Mouse (Mus musculus): ENCODE data around the gene Nrp2. TPM values are rescaled to one million over a fixed set of nuclear protein-coding genes. Genes with fewer than 3 reads are reported as not detected.

Nrp2 gene
- total and polyA plus RNA-seq, 3 experiments: not detected

DNA sequence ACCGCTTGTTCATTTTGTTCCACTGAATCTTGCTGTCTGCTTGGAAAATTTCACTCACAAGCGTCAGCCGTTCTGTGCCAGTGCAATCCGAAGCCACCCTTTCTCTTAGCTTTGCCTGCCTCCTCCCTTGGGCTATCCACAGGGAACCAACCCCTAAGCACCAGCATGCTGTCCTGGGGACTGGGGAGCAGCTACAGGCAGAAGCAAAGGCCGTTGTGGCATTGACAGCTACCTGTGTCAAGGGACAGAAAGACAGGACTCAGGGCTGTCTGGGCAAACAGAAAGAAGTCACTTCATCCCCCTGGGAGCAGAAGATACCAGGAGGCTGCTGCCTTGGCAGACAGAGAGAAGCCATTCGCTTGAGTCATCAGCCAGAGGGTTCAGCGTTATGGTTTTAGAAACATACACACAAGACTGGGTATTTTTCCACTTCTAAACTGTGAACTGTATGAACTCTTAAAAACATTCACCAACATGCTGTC, 18.7 kb downstream of the Nrp2 start:
- H3K27me3 ChIP-seq (ENCODE audit: control insufficient read depth in 1 of 2, insufficient read depth in 2 of 2, low read length in 2 of 2): no peaks in the 10 kb centered on the region
- H3K27ac ChIP-seq (ENCODE audit: control insufficient read depth, low read depth, low read length): no peak overlapping the region
- H3K36me3 ChIP-seq (ENCODE audit: control insufficient read depth in 1 of 2, insufficient read depth in 2 of 2, low read length in 2 of 2): no peaks in the 10 kb centered on the region
- no peak overlapping the region for H3K9ac ChIP-seq (ENCODE audit: control insufficient read depth, low read depth, low read length, poor library complexity, severe bottlenecking)
- H3K4me1 ChIP-seq (ENCODE audit: control insufficient read depth in 1 of 2, insufficient read depth in 2 of 2, low read length in 2 of 2): no peaks in the 10 kb centered on the region
- no peaks in the 10 kb centered on the region for H3K9me3 ChIP-seq (replicated peaks; ENCODE audit: insufficient read depth, low read length)
- no peak for DNase-seq (ENCODE audit: low read depth, low spot score)
- H3K4me3 ChIP-seq (ENCODE audit: control insufficient read depth in 1 of 2, insufficient read depth in 1 of 2, low read depth in 2 of 2, low read length in 2 of 2): no peak overlapping the region
- TF ChIP-seq POLR2AphosphoS5 (IDR thresholded peaks at IDR 0.05; ENCODE audit: borderline replicate concordance, low read depth, low read length) (no peak), UBTF (IDR thresholded peaks at IDR 0.05; ENCODE audit: borderline replicate concordance, insufficient read depth, low read depth, low read length) (no peak), MXI1 (IDR thresholded peaks at IDR 0.05; ENCODE audit: low read depth, low read length) (no peak), RCOR1 (IDR thresholded peaks at IDR 0.05; ENCODE audit: low read depth, low read length) (no peak), KAT2A (conservative IDR thresholded peaks at IDR 0.05; ENCODE audit: low read depth, low read length) (no peak), MYB (IDR thresholded peaks at IDR 0.05; ENCODE audit: low read depth, low read length) (no peak), MAZ (IDR thresholded peaks at IDR 0.05; ENCODE audit: low read depth, low read length) (no peak), ZKSCAN1 (IDR thresholded peaks at IDR 0.05; ENCODE audit: low read depth, low read length) (no peak), SIN3A (IDR thresholded peaks at IDR 0.05; ENCODE audit: low read length) (no peak), NELFE (IDR thresholded peaks at IDR 0.05; ENCODE audit: low read depth, low read length) (no peak), POLR2A (IDR thresholded peaks at IDR 0.05; ENCODE audit: control insufficient read depth in 1 of 2, insufficient read depth in 1 of 2, low read depth in 1 of 2, low read length in 2 of 2, poor library complexity in 1 of 2) (no peak), ELF1 (IDR thresholded peaks at IDR 0.05; ENCODE audit: low read depth, low read length) (no peak), TCF12 (IDR thresholded peaks at IDR 0.05; ENCODE audit: low read depth, low read length) (no peak), CHD2 (IDR thresholded peaks at IDR 0.05; ENCODE audit: low read length) (no peak), E2F4 (IDR thresholded peaks at IDR 0.05; ENCODE audit: borderline replicate concordance, low read depth, low read length) (no peak)
- no peaks in the 10 kb centered on the region for H3K79me2 ChIP-seq (ENCODE audit: control insufficient read depth, insufficient read depth, low read length, poor library complexity)

DNA sequence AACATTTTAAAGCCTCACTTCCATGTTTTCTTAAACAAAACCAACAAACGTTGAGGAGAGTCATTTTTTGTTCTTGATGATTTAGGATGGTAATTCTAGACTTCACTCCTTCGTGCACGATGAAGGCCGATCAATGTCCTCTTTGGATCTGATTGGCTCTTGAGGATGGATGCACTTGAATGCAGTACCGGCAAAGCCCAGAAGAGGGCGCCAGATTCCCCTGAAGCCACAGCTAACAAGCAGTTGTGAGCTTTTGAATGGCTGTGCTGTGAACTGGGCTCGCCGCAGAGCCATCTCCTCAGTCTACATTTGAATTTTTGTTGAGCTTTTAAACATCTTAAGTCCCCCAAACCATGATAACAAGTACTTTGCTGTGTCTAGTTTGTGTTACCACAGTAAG, 19.4 kb downstream of the Nrp2 start:
- Histone ChIP-seq H3K27ac (ENCODE audit: control insufficient read depth, low read depth, low read length) (no peak overlapping the region), H3K9me3 (replicated peaks; ENCODE audit: insufficient read depth, low read length) (no peaks in the 10 kb centered on the region), H3K4me3 (ENCODE audit: control insufficient read depth in 1 of 2, insufficient read depth in 1 of 2, low read depth in 2 of 2, low read length in 2 of 2) (no peak overlapping the region), H3K79me2 (ENCODE audit: control insufficient read depth, insufficient read depth, low read length, poor library complexity) (no peaks in the 10 kb centered on the region), H3K9ac (ENCODE audit: control insufficient read depth, low read depth, low read length, poor library complexity, severe bottlenecking) (no peak overlapping the region), H3K4me1 (ENCODE audit: control insufficient read depth in 1 of 2, insufficient read depth in 2 of 2, low read length in 2 of 2) (no peaks in the 10 kb centered on the region), H3K36me3 (ENCODE audit: control insufficient read depth in 1 of 2, insufficient read depth in 2 of 2, low read length in 2 of 2) (no peaks in the 10 kb centered on the region), H3K27me3 (ENCODE audit: control insufficient read depth in 1 of 2, insufficient read depth in 2 of 2, low read length in 2 of 2) (no peaks in the 10 kb centered on the region)
- peak; percentile 14 for DNase-seq (ENCODE audit: low read depth, low spot score)
- TF ChIP-seq CTCF (IDR thresholded peaks at IDR 0.05 in 2 of 3, conservative IDR thresholded peaks at IDR 0.05 in 1 of 3; ENCODE audit: control insufficient read depth in 1 of 3, insufficient read depth in 1 of 3, low read depth in 2 of 3, low read length in 3 of 3, poor library complexity in 1 of 3, severe bottlenecking in 1 of 3) (peak; percentile 28 to 62 (median 51)), USF2 (IDR thresholded peaks at IDR 0.05; ENCODE audit: borderline replicate concordance in 1 of 2, insufficient read depth in 1 of 2, low read depth in 1 of 2, low read length in 2 of 2) (no peak), SMC3 (IDR thresholded peaks at IDR 0.05; ENCODE audit: low read depth, low read length) (0 out of 2 replicates have a peak, but pooled peaks have one; percentile 11)
